Mouse (Mus musculus) cerebellum, adult 2 months (tissue): ENCODE measurements at regions not wholly inside any gene's neighbourhood (a gene's known extent, or its start where the extent isn't known, plus 50 kb on each side); places are given as distances from the start of the nearest gene placed in this dataset.

Experiments used
- DNase-seq, 2 experiments: peaks; one replicate each; pipeline ENCODE4 v3.0.0; 2021
- H3K27ac ChIP-seq: fragments of 200-500 bp; 2 replicates; pipeline ENCODE4 v1.5.1; 2012; ENCODE audit warnings: low read length, control low read depth, inconsistent platforms; ENCODE audit not compliant: insufficient read depth
- H3K27me3 ChIP-seq: fragments of 200-500 bp; 2 replicates; pipeline ENCODE4 v1.6.1; 2012; ENCODE audit warnings: inconsistent platforms, mild to moderate bottlenecking, low read length, moderate library complexity; ENCODE audit not compliant: control insufficient read depth, insufficient read depth
- H3K4me1 ChIP-seq: fragments of 200-500 bp; 2 replicates; pipeline ENCODE4 v1.6.1; 2011; ENCODE audit warnings: low read length; ENCODE audit not compliant: control insufficient read depth, insufficient read depth
- H3K4me3 ChIP-seq: fragments of 200-500 bp; replicated peaks from 2 replicates; pipeline ENCODE3; 2011; ENCODE audit warnings: mild to moderate bottlenecking, low read depth, low read length, control low read depth; ENCODE audit not compliant: insufficient read depth
- CTCF ChIP-seq: fragments of 200-500 bp; IDR thresholded peaks from 2 replicates; pipeline ENCODE4 v1.5.1; 2011; ENCODE audit warnings: low read depth, mild to moderate bottlenecking, control low read depth, low read length, moderate library complexity, borderline replicate concordance; ENCODE audit not compliant: insufficient read depth
- POLR2A ChIP-seq: fragments of 200-500 bp; IDR thresholded peaks from 2 replicates; pipeline ENCODE4 v1.6.1; 2011; ENCODE audit warnings: low read length, control low read depth, borderline replicate concordance; ENCODE audit not compliant: insufficient read depth
- WGBS: fragments of 180-500 bp; shearing (Covaris S2); methylation state at CpG from one replicate; pipeline ENCODE4 v1.1.7; 2018; 5-methylcytosine and 5-hydroxymethylcytosine counted together

- TF ChIP-seq CTCF = no peak
- no peak for TF ChIP-seq POLR2A
- peaks cover 3% of the 10 kb centered on the region; the same call in 1 of the 2 replicates for H3K4me1 ChIP-seq
- H3K27ac ChIP-seq = no peak overlapping the region
- WGBS = 54% methylated on average over 5 of the region's 5 CpGs
- no peak overlapping the region for H3K4me3 ChIP-seq
- no peaks in the 10 kb centered on the region for H3K27me3 ChIP-seq
- DNase-seq = peak in 1 of 2 experiments; percentile 8
Measured at GRCm38 (mm10) chr4:68575375-68575774, 378.8 kb downstream of the Brinp1 start.

GRCm38 (mm10) chr4:68574610-68575167, 379.5 kb downstream of the Brinp1 start:
- DNase-seq = peak; percentile 33 to 64
- Histone ChIP-seq H3K4me3 (no peak overlapping the region), H3K27me3 (no peaks in the 10 kb centered on the region), H3K27ac (no peak overlapping the region), H3K4me1 (peaks cover 3% of the 10 kb centered on the region; the same call in 1 of the 2 replicates)
- WGBS = 20% methylated on average over 4 of the region's 4 CpGs
- no peak for TF ChIP-seq CTCF
- no peak for TF ChIP-seq POLR2A

GRCm38 (mm10) chr4:68573333-68573732, 380.9 kb downstream of the Brinp1 start:
- TF ChIP-seq POLR2A = no peak
- no peak for TF ChIP-seq CTCF
- WGBS = 86% methylated on average over 3 of the region's 3 CpGs

GRCm38 (mm10) chr4:68572521-68572920, 381.7 kb downstream of the Brinp1 start:
- no peak for DNase-seq
- Histone ChIP-seq H3K4me3 (no peak overlapping the region), H3K4me1 (peaks cover 3% of the 10 kb centered on the region; the same call in 1 of the 2 replicates), H3K27ac (no peak overlapping the region), H3K27me3 (no peaks in the 10 kb centered on the region)
- TF ChIP-seq CTCF (no peak), POLR2A (no peak)

More at GRCm38 (mm10) chr4:68573333-68573732, 380.9 kb downstream of the Brinp1 start:
- Histone ChIP-seq H3K4me1 (peaks cover 3% of the 10 kb centered on the region; the same call in 1 of the 2 replicates), H3K27me3 (no peaks in the 10 kb centered on the region), H3K27ac (no peak overlapping the region), H3K4me3 (no peak overlapping the region)
- no peak for DNase-seq

GRCm38 (mm10) chr4:68536254-68536653, 417.9 kb downstream of the Brinp1 start:
- TF ChIP-seq POLR2A (no peak), CTCF (no peak)
- no peak overlapping the region for H3K27ac ChIP-seq
- no peaks in the 10 kb centered on the region for H3K27me3 ChIP-seq
- 83% methylated on average over 3 of the region's 3 CpGs for WGBS
- H3K4me1 ChIP-seq = no peaks in the 10 kb centered on the region
- H3K4me3 ChIP-seq = no peak overlapping the region
- DNase-seq = no peak

GRCm38 (mm10) chr4:68535815-68536214, 418.4 kb downstream of the Brinp1 start:
- Histone ChIP-seq H3K27ac (no peak overlapping the region), H3K4me1 (no peaks in the 10 kb centered on the region), H3K27me3 (no peaks in the 10 kb centered on the region), H3K4me3 (no peak overlapping the region)
- no peak for TF ChIP-seq POLR2A
- no peak for TF ChIP-seq CTCF
- WGBS = 58% methylated on average over 1 of the region's 1 CpGs
- DNase-seq = no peak

GRCm38 (mm10) chr4:68532056-68532455, 422.1 kb downstream of the Brinp1 start:
- Histone ChIP-seq H3K4me3 (no peak overlapping the region), H3K4me1 (no peaks in the 10 kb centered on the region), H3K27ac (no peak overlapping the region), H3K27me3 (no peaks in the 10 kb centered on the region)
- TF ChIP-seq CTCF = no peak
- no peak for TF ChIP-seq POLR2A
- WGBS = 46% methylated on average over 3 of the region's 3 CpGs
- no peak for DNase-seq

- H3K4me1 ChIP-seq = no peaks in the 10 kb centered on the region
- no peak for DNase-seq
- H3K4me3 ChIP-seq = no peak overlapping the region
- no peaks in the 10 kb centered on the region for H3K27me3 ChIP-seq
- H3K27ac ChIP-seq = no peak overlapping the region
- 38% methylated on average over 4 of the region's 4 CpGs for WGBS
- TF ChIP-seq POLR2A (no peak), CTCF (no peak)
Measured at GRCm38 (mm10) chr4:68487993-68488392, 466.2 kb downstream of the Brinp1 start.
